In the genomic region with DNA sequence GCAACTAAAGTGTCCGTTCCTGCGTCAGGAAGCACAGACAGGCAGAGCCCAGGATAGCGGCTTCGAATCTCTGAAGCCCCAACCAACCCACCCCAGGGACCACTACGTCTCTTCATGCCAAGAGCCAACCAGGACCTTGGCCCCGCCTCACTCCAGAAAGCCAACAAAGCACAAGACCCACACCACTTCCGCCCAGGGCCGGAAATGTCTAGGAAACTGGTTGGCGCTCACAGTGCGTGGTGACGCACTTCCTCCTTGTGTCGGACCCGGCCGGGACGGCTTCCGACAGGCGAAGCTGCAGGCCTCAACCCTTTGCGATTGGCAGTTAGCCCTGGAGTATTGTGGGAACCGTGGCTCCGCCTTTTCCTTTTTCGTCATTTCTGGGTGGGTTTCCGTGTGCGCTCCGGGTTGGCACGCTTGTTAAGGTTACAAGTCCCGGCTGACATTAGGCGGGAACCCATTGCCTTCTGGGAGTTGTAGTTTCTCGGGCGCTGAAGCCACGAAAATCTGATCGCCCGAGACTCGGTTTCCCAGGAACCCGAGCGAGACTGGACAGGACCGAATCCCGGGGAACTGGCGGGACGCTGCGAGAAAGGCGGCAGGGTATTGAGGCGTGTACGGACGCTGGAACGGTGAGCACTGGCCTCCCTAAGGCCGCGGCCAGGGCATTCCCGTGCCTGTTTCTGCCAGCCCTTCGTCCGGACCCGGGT, we compare ENCODE assay signal across 8 mouse cellular contexts. TPM values are rescaled to one million over a fixed set of nuclear protein-coding genes. Genes with fewer than 3 reads are reported as not detected.
DNase-seq lines count a peak whose midpoint lies in the region; ATAC-seq and TF ChIP-seq lines count a peak whose summit lies in the region.

Tssc4 (plus strand) TSS at position 368 of the 710 bp plus-strand sequence.

- H3K9me3 ChIP-seq in E14TG2a.4 (ENCODE audit: low read length): no peaks in the 10 kb centered on the region
- no peaks in the 10 kb centered on the region for H3K9me3 ChIP-seq in forebrain, embryonic 12.5 days
- no peaks in the 10 kb centered on the region for H3K9me3 ChIP-seq in heart, postnatal 0 days (replicated peaks; ENCODE audit: control insufficient read depth, low read length)
- H3K9me3 ChIP-seq in liver, embryonic 16.5 days (replicated peaks; ENCODE audit: control insufficient read depth, low read length): no peaks in the 10 kb centered on the region
- H3K9me3 ChIP-seq in neural tube, embryonic 13.5 days: no peaks in the 10 kb centered on the region

- peak within 1 kb of the TSS; percentile 99 for H3K4me2 ChIP-seq in forebrain, embryonic 12.5 days
- H3K4me2 ChIP-seq in heart, postnatal 0 days (ENCODE audit: low read depth, low read length): peak within 1 kb of the TSS; percentile 82
- H3K4me2 ChIP-seq in liver, embryonic 16.5 days (ENCODE audit: low read depth, low read length): peak within 1 kb of the TSS; percentile 90
- peak within 1 kb of the TSS; percentile 98 for H3K4me2 ChIP-seq in neural tube, embryonic 13.5 days

- WGBS in forebrain, embryonic 12.5 days: under 1% methylated on average over 51 of the region's 51 CpGs
- 1% methylated on average over 51 of the region's 51 CpGs for WGBS in heart, postnatal 0 days
- WGBS in liver, embryonic 16.5 days (ENCODE audit: insufficient replicate concordance): under 1% methylated on average over 51 of the region's 51 CpGs
- WGBS in neural tube, embryonic 13.5 days: under 1% methylated on average over 51 of the region's 51 CpGs

- H3K9ac ChIP-seq in forebrain, embryonic 12.5 days: peak within 1 kb of the TSS; percentile 92
- peak within 1 kb of the TSS; percentile 78 for H3K9ac ChIP-seq in heart, postnatal 0 days (replicated peaks; ENCODE audit: low read depth, low read length)
- peak within 1 kb of the TSS; percentile 76 for H3K9ac ChIP-seq in liver, embryonic 16.5 days (ENCODE audit: low read depth, low read length)
- H3K9ac ChIP-seq in neural tube, embryonic 13.5 days: peak within 1 kb of the TSS; percentile 86

- H3K4me1 ChIP-seq in E14TG2a.4 (replicated peaks; ENCODE audit: low read depth, low read length): peaks cover 66% of the 10 kb centered on the region
- peaks cover 27% of the 10 kb centered on the region for H3K4me1 ChIP-seq in forebrain, embryonic 12.5 days
- H3K4me1 ChIP-seq in heart, postnatal 0 days (ENCODE audit: control insufficient read depth, insufficient read depth): peaks cover 19% of the 10 kb centered on the region
- peaks cover 15% of the 10 kb centered on the region for H3K4me1 ChIP-seq in liver, embryonic 16.5 days (ENCODE audit: control insufficient read depth, low read depth, low read length)
- H3K4me1 ChIP-seq in neural tube, embryonic 13.5 days (replicated peaks): peaks cover 38% of the 10 kb centered on the region
- H3K4me1 ChIP-seq in testis, adult 2 months (ENCODE audit: control insufficient read depth, insufficient read depth, low read length): peaks cover 15% of the 10 kb centered on the region

- H3K4me3 ChIP-seq in E14TG2a.4 (replicated peaks; ENCODE audit: low read length): peak within 1 kb of the TSS; percentile 96
- H3K4me3 ChIP-seq in forebrain, embryonic 12.5 days (replicated peaks): peak within 1 kb of the TSS; percentile 86
- H3K4me3 ChIP-seq in heart, postnatal 0 days (ENCODE audit: low read depth, low read length): peak within 1 kb of the TSS; percentile 56
- H3K4me3 ChIP-seq in liver, embryonic 16.5 days (ENCODE audit: low read depth, low read length): peak within 1 kb of the TSS; percentile 81
- peak within 1 kb of the TSS; percentile 75 for H3K4me3 ChIP-seq in neural tube, embryonic 13.5 days
- peak within 1 kb of the TSS; percentile 94 for H3K4me3 ChIP-seq in testis, adult 2 months (ENCODE audit: control insufficient read depth, low read depth, low read length)

- peak; percentile 68 for TF ChIP-seq POLR2A in testis, adult 2 months (IDR thresholded peaks at IDR 0.05; ENCODE audit: control insufficient read depth, low read depth, low read length)

- peak within 1 kb of the TSS; percentile 94 for H3K27ac ChIP-seq in forebrain, embryonic 12.5 days
- H3K27ac ChIP-seq in heart, postnatal 0 days (ENCODE audit: low read depth): peak within 1 kb of the TSS; percentile 98
- H3K27ac ChIP-seq in liver, embryonic 16.5 days (ENCODE audit: low read length): peak within 1 kb of the TSS; percentile 74
- peak within 1 kb of the TSS; percentile 99 for H3K27ac ChIP-seq in neural tube, embryonic 13.5 days (replicated peaks)
- peak within 1 kb of the TSS; percentile 90 for H3K27ac ChIP-seq in testis, adult 2 months (ENCODE audit: control insufficient read depth, insufficient read depth, low read depth, low read length)

- DNase-seq in c-Kit-positive CD71-positive TER-119-positive erythroid progenitor cells, embryonic 14.5 days (ENCODE audit: low spot score): peak; percentile 99
- peak; percentile 99 for DNase-seq in heart, postnatal 0 days (ENCODE audit: low spot score)
- DNase-seq in kidney, postnatal 4 days: peak; percentile 96 to 98

- no peaks in the 10 kb centered on the region for H3K27me3 ChIP-seq in E14TG2a.4 (ENCODE audit: insufficient read depth, low read length)
- H3K27me3 ChIP-seq in forebrain, embryonic 12.5 days: no peaks in the 10 kb centered on the region
- H3K27me3 ChIP-seq in heart, postnatal 0 days (ENCODE audit: control insufficient read depth, insufficient read depth, low read length): no peaks in the 10 kb centered on the region
- no peaks in the 10 kb centered on the region for H3K27me3 ChIP-seq in liver, embryonic 16.5 days (ENCODE audit: control insufficient read depth, insufficient read depth, low read depth, low read length)
- no peaks in the 10 kb centered on the region for H3K27me3 ChIP-seq in neural tube, embryonic 13.5 days
- H3K27me3 ChIP-seq in testis, adult 2 months (ENCODE audit: control insufficient read depth, insufficient read depth, low read length): no peaks in the 10 kb centered on the region

- ATAC-seq in forebrain, embryonic 12.5 days (ENCODE audit: low FRiP score): peak; percentile 97
- peak; percentile 95 for ATAC-seq in heart, postnatal 0 days (ENCODE audit: insufficient read depth, low read depth)
- peak; percentile 96 for ATAC-seq in liver, embryonic 16.5 days (ENCODE audit: low read depth)
- peak; percentile 96 for ATAC-seq in neural tube, embryonic 13.5 days (ENCODE audit: low read depth)

- peak; percentile 98 for TF ChIP-seq EP300 in heart, postnatal 0 days (IDR thresholded peaks at IDR 0.05; ENCODE audit: low read depth)

- TF ChIP-seq CTCF in E14TG2a.4 (conservative IDR thresholded peaks at IDR 0.05; ENCODE audit: low read length): no peak
- no peak for TF ChIP-seq CTCF in heart, postnatal 0 days (IDR thresholded peaks at IDR 0.05; ENCODE audit: low read depth)
- TF ChIP-seq CTCF in testis, adult 2 months (IDR thresholded peaks at IDR 0.05; ENCODE audit: control insufficient read depth, insufficient read depth, insufficient replicate concordance, low read depth, low read length): no peak

- H3K36me3 ChIP-seq in E14TG2a.4 (ENCODE audit: insufficient read depth, low read length): peaks cover 66% of the 10 kb centered on the region
- peaks cover 38% of the 10 kb centered on the region for H3K36me3 ChIP-seq in forebrain, embryonic 12.5 days (replicated peaks)
- H3K36me3 ChIP-seq in heart, postnatal 0 days (replicated peaks; ENCODE audit: control insufficient read depth, insufficient read depth, low read length): peaks cover 48% of the 10 kb centered on the region
- H3K36me3 ChIP-seq in liver, embryonic 16.5 days (ENCODE audit: control insufficient read depth, insufficient read depth): peaks cover 14% of the 10 kb centered on the region
- peaks cover 32% of the 10 kb centered on the region for H3K36me3 ChIP-seq in neural tube, embryonic 13.5 days
- no peaks in the 10 kb centered on the region for H3K36me3 ChIP-seq in testis, adult 2 months (ENCODE audit: control insufficient read depth, insufficient read depth, low read length)

RNA-seq across cellular contexts. Expression of gene Tssc4, which starts in this region (rescaled TPM):
- polyA plus RNA-seq in forebrain, embryonic 12.5 days (2016; fragmentation: Nextera tagmentation; extraction: Ambion mirVana): 106 and 108 TPM in 2 replicates
- 61.9 and 71.7 TPM in 2 replicates for total RNA-seq in heart, postnatal 0 days (2014; rRNA removed; ENCODE audit: low replicate concordance)
- polyA plus RNA-seq in heart, postnatal 0 days (2015; fragmentation: Nextera tagmentation; extraction: Ambion mirVana): 33.7 and 34.0 TPM in 2 replicates
- polyA plus RNA-seq in liver, embryonic 16.5 days (2015; fragmentation: Nextera tagmentation; extraction: Ambion mirVana): 33.7 and 34.1 TPM in 2 replicates
- polyA plus RNA-seq in neural tube, embryonic 13.5 days (2015; fragmentation: Nextera tagmentation; extraction: Ambion mirVana): 82.4 and 88.4 TPM in 2 replicates
- 43.1 and 43.7 TPM in 2 replicates for polyA plus RNA-seq in testis, adult 2 months (2012; rRNA removed)

Comparison
In these comparisons a context has a peak if more than half of its experiments do, and no peak if none do; other contexts are left out.
1. Peak in every context shown above with its lines: DNase-seq, ATAC-seq, H3K4me3 ChIP-seq and H3K27ac ChIP-seq.